Mouse (Mus musculus): ENCODE measurements around the gene Coasy. TPM values are rescaled to one million over a fixed set of nuclear protein-coding genes. Genes with fewer than 3 reads are reported as not detected.

Coasy gene
- polyA plus RNA-seq, 1 experiment, result 0.65 TPM

GRCm38 (mm10) chr11:101070189-101070527, 12.2 kb upstream of the Coasy start:
- H3K27me3 ChIP-seq (ENCODE audit: control insufficient read depth), result peaks cover 61% of the 10 kb centered on the region
- peaks cover 12% of the 10 kb centered on the region for H3K36me3 ChIP-seq (ENCODE audit: control insufficient read depth)
- H3K4me1 ChIP-seq (ENCODE audit: control insufficient read depth), result peaks cover 46% of the 10 kb centered on the region
- H3K4me3 ChIP-seq (replicated peaks), result peak overlapping the region; percentile 81
- peaks cover 4% of the 10 kb centered on the region; the same call in 1 of the 2 replicates for H3K9me3 ChIP-seq (ENCODE audit: control insufficient read depth, low read length)
- no peak for TF ChIP-seq TAL1 (IDR thresholded peaks at IDR 0.05; ENCODE audit: low read length)
- no peak for TF ChIP-seq GATA1 (IDR thresholded peaks at IDR 0.05; ENCODE audit: low read length)

- peaks cover 38% of the 10 kb centered on the region for H3K4me1 ChIP-seq (ENCODE audit: control insufficient read depth)
- peaks cover 61% of the 10 kb centered on the region for H3K27me3 ChIP-seq (ENCODE audit: control insufficient read depth)
- peaks cover 4% of the 10 kb centered on the region; the same call in 1 of the 2 replicates for H3K9me3 ChIP-seq (ENCODE audit: control insufficient read depth, low read length)
- no peak for TF ChIP-seq GATA1 (IDR thresholded peaks at IDR 0.05; ENCODE audit: low read length)
- TF ChIP-seq TAL1 (IDR thresholded peaks at IDR 0.05; ENCODE audit: low read length), result no peak
- no peak overlapping the region for H3K4me3 ChIP-seq (replicated peaks)
- H3K36me3 ChIP-seq (ENCODE audit: control insufficient read depth), result peaks cover 5% of the 10 kb centered on the region
These were observed 11.4 kb upstream of the Coasy start for GRCm38 (mm10) chr11:101070987-101071386.

GRCm38 (mm10) chr11:101071810-101072428, 10.4 kb upstream of the Coasy start:
- H3K27me3 ChIP-seq (ENCODE audit: control insufficient read depth), result peaks cover 70% of the 10 kb centered on the region
- H3K36me3 ChIP-seq (ENCODE audit: control insufficient read depth), result no peaks in the 10 kb centered on the region
- peaks cover 29% of the 10 kb centered on the region for H3K4me1 ChIP-seq (ENCODE audit: control insufficient read depth)
- H3K4me3 ChIP-seq (replicated peaks), result no peak overlapping the region
- peaks cover 4% of the 10 kb centered on the region; the same call in 1 of the 2 replicates for H3K9me3 ChIP-seq (ENCODE audit: control insufficient read depth, low read length)
- TF ChIP-seq GATA1 (IDR thresholded peaks at IDR 0.05; ENCODE audit: low read length) (no peak), TAL1 (IDR thresholded peaks at IDR 0.05; ENCODE audit: low read length) (no peak)

GRCm38 (mm10) chr11:101078121-101078520, 4.2 kb upstream of the Coasy start, which contains the start of gene Hsd17b1:
Gene Hsd17b1, plus strand, starts transcription at chr11:101078411.
- no peak for TF ChIP-seq GATA1 (IDR thresholded peaks at IDR 0.05; ENCODE audit: low read length)
- no peak for TF ChIP-seq TAL1 (IDR thresholded peaks at IDR 0.05; ENCODE audit: low read length)
- H3K36me3 ChIP-seq (ENCODE audit: control insufficient read depth), result no peaks in the 10 kb centered on the region
- peaks cover 73% of the 10 kb centered on the region for H3K27me3 ChIP-seq (ENCODE audit: control insufficient read depth)
- peaks cover 9% of the 10 kb centered on the region; the same call in 1 of the 2 replicates for H3K9me3 ChIP-seq (ENCODE audit: control insufficient read depth, low read length)
- no peak within 1 kb of the TSS for H3K4me3 ChIP-seq (replicated peaks)
- peaks cover 22% of the 10 kb centered on the region for H3K4me1 ChIP-seq (ENCODE audit: control insufficient read depth)

GRCm38 (mm10) chr11:101079746-101080145, 2.6 kb upstream of the Coasy start:
- H3K9me3 ChIP-seq (ENCODE audit: control insufficient read depth, low read length), result peaks cover 9% of the 10 kb centered on the region; the same call in 1 of the 2 replicates
- peaks cover 7% of the 10 kb centered on the region for H3K36me3 ChIP-seq (ENCODE audit: control insufficient read depth)
- peaks cover 36% of the 10 kb centered on the region for H3K4me1 ChIP-seq (ENCODE audit: control insufficient read depth)
- H3K4me3 ChIP-seq (replicated peaks), result no peak overlapping the region
- TF ChIP-seq GATA1 (IDR thresholded peaks at IDR 0.05; ENCODE audit: low read length), result no peak
- H3K27me3 ChIP-seq (ENCODE audit: control insufficient read depth), result peaks cover 62% of the 10 kb centered on the region

DNA sequence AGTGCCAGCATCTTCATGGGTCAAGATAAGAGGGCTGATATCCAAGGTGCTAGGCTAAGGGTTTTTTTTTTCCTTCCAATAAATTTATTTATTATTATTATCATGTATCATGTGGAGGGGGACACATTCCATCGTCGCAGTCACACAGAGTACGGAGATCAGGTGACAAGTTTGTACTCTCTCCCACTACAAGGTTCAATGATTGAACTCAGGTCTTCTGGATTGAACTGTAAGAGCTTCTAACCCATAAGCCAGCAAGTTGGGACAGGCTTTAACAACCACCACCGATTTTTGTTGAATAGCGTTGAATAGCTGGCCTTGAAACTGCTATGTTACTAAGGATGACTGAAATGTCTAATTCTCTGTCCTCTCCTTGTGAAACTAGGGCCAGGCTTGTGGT, 1.9 kb upstream of the Coasy start:
- peaks cover 12% of the 10 kb centered on the region for H3K36me3 ChIP-seq (ENCODE audit: control insufficient read depth)
- TF ChIP-seq GATA1 (IDR thresholded peaks at IDR 0.05; ENCODE audit: low read length), result no peak
- TF ChIP-seq TAL1 (IDR thresholded peaks at IDR 0.05; ENCODE audit: low read length), result no peak
- H3K4me3 ChIP-seq (replicated peaks), result no peak overlapping the region
- peaks cover 9% of the 10 kb centered on the region; the same call in 1 of the 2 replicates for H3K9me3 ChIP-seq (ENCODE audit: control insufficient read depth, low read length)
- H3K4me1 ChIP-seq (ENCODE audit: control insufficient read depth), result peaks cover 41% of the 10 kb centered on the region
- peaks cover 62% of the 10 kb centered on the region for H3K27me3 ChIP-seq (ENCODE audit: control insufficient read depth)

DNA sequence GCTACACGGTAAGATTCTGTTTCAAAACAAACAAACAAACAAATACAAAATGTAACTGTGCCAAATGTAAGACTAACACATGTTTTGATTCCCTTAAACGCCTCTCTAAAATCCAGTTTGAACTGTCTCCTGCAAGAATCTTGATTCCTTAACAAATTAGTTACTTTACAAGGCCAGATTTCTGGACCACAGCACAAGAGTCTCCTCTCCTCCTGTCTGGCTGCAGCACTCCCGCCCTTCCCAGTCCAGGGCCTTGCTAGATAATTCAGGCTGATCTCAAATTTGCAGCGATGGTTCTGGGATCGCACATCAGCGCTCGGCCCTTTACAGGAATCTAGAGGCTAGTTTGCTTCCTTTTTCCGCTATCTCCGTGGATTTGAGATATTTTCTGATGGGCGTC, 706 bp upstream of the Coasy start:
- peaks cover 21% of the 10 kb centered on the region for H3K36me3 ChIP-seq (ENCODE audit: control insufficient read depth)
- peaks cover 54% of the 10 kb centered on the region for H3K4me1 ChIP-seq (ENCODE audit: control insufficient read depth)
- peaks cover 9% of the 10 kb centered on the region; the same call in 1 of the 2 replicates for H3K9me3 ChIP-seq (ENCODE audit: control insufficient read depth, low read length)
- H3K4me3 ChIP-seq (replicated peaks), result peak overlapping the region; percentile 80
- no peak for TF ChIP-seq TAL1 (IDR thresholded peaks at IDR 0.05; ENCODE audit: low read length)
- TF ChIP-seq GATA1 (IDR thresholded peaks at IDR 0.05; ENCODE audit: low read length), result no peak
- H3K27me3 ChIP-seq (ENCODE audit: control insufficient read depth), result peaks cover 56% of the 10 kb centered on the region

DNA sequence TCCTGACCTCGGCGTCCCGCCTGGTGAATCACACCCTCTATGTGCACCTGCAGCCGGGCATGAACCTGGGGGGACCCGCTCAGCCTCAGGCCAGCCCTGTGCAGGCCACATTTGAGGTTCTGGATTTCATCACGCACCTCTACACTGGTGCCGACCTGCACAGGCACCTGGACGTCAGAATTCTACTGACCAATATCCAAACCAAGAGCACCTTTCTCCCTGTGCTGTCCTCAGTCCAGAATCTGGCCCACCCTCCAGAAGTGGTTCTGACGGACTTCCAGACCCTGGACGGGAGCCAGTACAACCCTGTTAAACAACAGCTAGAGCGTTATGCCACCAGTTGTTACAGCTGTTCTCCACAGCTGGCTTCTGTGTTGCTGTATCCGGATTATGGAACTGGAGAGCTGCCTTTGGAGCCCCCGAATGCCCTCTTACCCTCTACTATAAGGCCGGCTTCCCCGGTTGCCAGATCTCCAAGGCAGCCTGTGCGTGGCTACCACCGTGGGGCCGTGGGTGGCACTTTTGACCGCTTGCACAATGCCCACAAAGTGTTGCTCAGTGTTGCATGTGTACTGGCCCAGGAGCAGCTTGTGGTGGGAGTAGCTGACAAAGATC, 825 bp downstream of the Coasy start:
- Histone ChIP-seq H3K27me3 (ENCODE audit: control insufficient read depth) (peaks cover 40% of the 10 kb centered on the region), H3K9me3 (ENCODE audit: control insufficient read depth, low read length) (peaks cover 9% of the 10 kb centered on the region; the same call in 1 of the 2 replicates), H3K36me3 (ENCODE audit: control insufficient read depth) (peaks cover 21% of the 10 kb centered on the region), H3K4me3 (replicated peaks) (peak overlapping the region; percentile 80), H3K4me1 (ENCODE audit: control insufficient read depth) (peaks cover 69% of the 10 kb centered on the region)
- TF ChIP-seq GATA1 (IDR thresholded peaks at IDR 0.05; ENCODE audit: low read length) (no peak), TAL1 (IDR thresholded peaks at IDR 0.05; ENCODE audit: low read length) (no peak)

DNA sequence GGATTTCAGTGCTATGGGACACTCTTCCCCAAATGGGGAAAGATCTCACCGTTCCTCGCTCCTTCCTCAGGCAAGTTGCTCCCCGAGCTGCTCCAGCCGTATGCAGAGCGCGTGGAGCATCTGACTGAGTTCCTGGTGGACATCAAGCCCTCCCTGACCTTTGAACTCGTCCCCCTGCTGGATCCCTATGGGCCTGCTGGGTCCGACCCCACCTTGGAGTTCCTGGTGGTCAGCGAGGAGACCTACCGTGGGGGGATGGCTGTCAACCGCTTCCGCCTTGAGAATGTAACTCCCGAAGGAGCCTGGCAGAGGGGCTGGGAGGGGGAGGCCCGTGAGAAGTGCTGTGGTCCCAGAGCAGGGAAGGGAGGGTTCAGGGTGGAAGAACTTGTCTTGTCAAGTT, 1.9 kb downstream of the Coasy start:
- H3K9me3 ChIP-seq (ENCODE audit: control insufficient read depth, low read length), result peaks cover 4% of the 10 kb centered on the region; the same call in 1 of the 2 replicates
- no peak overlapping the region for H3K4me3 ChIP-seq (replicated peaks)
- peaks cover 30% of the 10 kb centered on the region for H3K27me3 ChIP-seq (ENCODE audit: control insufficient read depth)
- H3K36me3 ChIP-seq (ENCODE audit: control insufficient read depth), result peaks cover 32% of the 10 kb centered on the region
- TF ChIP-seq GATA1 (IDR thresholded peaks at IDR 0.05; ENCODE audit: low read length), result no peak
- TF ChIP-seq TAL1 (IDR thresholded peaks at IDR 0.05; ENCODE audit: low read length), result no peak
- H3K4me1 ChIP-seq (ENCODE audit: control insufficient read depth), result peaks cover 78% of the 10 kb centered on the region

Measured in erythroblast, embryonic 14.5 days (primary cell).